Mouse (Mus musculus) hindbrain, postnatal 0 days (tissue): Measurements from ENCODE around the gene Alox12. TPM values are rescaled to one million over a fixed set of nuclear protein-coding genes. Genes with fewer than 3 reads are reported as not detected.

Source experiments
- ATAC-seq: fragments of 200-750 bp; cut with Nextera tagmentation; 2 replicates; pipeline ENCODE4 v1.8.0; 2017; ENCODE audit warnings: mild to moderate bottlenecking, moderate TSS enrichment, moderate library complexity
- DNase-seq: peaks from one replicate; pipeline ENCODE4 v3.0.0-alpha.2; 2015; ENCODE audit warnings: low spot score
- H3K27ac ChIP-seq: fragments of 300-500 bp; sonication (generic); 2 replicates; pipeline ENCODE4 v1.5.1; 2014; ENCODE audit warnings: mild to moderate bottlenecking
- H3K27me3 ChIP-seq: fragments of 300-500 bp; sonication (generic); 2 replicates; pipeline ENCODE4 v1.6.1; 2014; ENCODE audit warnings: low read length, mixed read lengths; ENCODE audit not compliant: insufficient read depth
- H3K36me3 ChIP-seq: fragments of 300-500 bp; sonication (generic); 2 replicates; pipeline ENCODE4 v1.6.1; 2014; ENCODE audit warnings: low read length, mixed read lengths; ENCODE audit not compliant: insufficient read depth
- H3K4me1 ChIP-seq: fragments of 300-500 bp; sonication (generic); 2 replicates; pipeline ENCODE4 v1.6.1; 2014; ENCODE audit warnings: antibody characterized with exemption, low read length, mixed read lengths; ENCODE audit not compliant: insufficient read depth
- H3K4me2 ChIP-seq: fragments of 300-500 bp; sonication (generic); 2 replicates; pipeline ENCODE4 v1.6.1; 2014; ENCODE audit warnings: low read depth, mild to moderate bottlenecking, low read length, moderate library complexity, mixed read lengths
- H3K4me3 ChIP-seq: fragments of 300-500 bp; sonication (generic); 2 replicates; pipeline ENCODE4 v1.5.1; 2014; ENCODE audit warnings: low read length
- H3K9ac ChIP-seq: fragments of 300-500 bp; sonication (generic); replicated peaks from 2 replicates; pipeline ENCODE4 v1.6.1; 2014; ENCODE audit warnings: mild to moderate bottlenecking, low read length, moderate library complexity, mixed read lengths
- H3K9me3 ChIP-seq: fragments of 300-500 bp; sonication (generic); 2 replicates; pipeline ENCODE4 v1.6.1; 2016; ENCODE audit warnings: low read length, mixed read lengths
- CTCF ChIP-seq: IDR thresholded peaks from 2 replicates; pipeline ENCODE4 v1.5.1; 2016; ENCODE audit warnings: antibody characterized with exemption, control low read depth, low read depth
- WGBS: fragments of 180-500 bp; shearing (Covaris S2); extraction: QIAGEN DNeasy Blood & Tissue Kit; methylation state at CpG from one replicate; pipeline ENCODE4 v1.1.7; 2014; 5-methylcytosine and 5-hydroxymethylcytosine counted together
- polyA plus RNA-seq: library from polyadenylated mRNA; unstranded; fragments of >200 nt; fragmentation: Nextera tagmentation; extraction: Ambion mirVana; gene quantifications from 2 replicates; pipeline ENCODE4 v1.2.1, GENCODE M21; 2015
- total RNA-seq: library from RNA; depleted of rRNA; stranded (reverse); fragments of >200 nt; gene quantifications from 2 replicates; pipeline ENCODE4 v1.2.3, GENCODE M21; 2014

Alox12 gene
- total and polyA plus RNA-seq, 2 experiments from 2014 or later = 0.16 to 0.49 TPM

DNA sequence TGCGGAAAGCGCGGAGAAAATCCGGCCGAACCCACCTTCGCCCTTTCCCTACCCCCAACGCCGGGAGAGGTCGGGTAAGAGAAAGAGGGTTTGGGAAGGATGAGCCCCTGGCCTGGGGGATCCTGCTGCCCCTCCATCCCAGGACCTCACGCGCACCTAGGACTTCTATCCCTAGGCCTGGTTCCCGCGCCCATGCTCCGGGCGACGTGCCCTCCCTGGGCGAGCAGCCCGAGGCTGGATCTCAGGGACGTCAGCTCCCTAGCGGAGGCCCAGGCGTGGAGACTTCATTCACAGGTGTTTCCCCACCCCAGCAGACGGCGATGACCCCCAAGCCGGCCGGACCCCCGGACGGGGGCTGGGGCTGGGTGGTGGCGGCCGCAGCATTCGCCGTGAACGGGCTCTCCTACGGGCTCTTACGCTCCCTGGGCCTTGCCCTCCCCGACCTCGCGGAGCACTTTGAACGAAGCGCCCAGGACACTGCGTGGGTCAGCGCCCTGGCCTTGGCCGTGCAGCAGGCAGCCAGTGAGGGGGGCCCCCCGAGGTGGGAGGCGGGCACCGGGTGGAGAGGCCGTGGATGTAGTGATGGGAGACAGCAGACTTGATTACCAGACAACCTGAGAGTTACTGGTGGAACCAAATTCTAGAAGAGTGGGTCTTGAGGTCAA lies 40.8 kb downstream of the Alox12 start:
- H3K4me2 ChIP-seq = peak overlapping the region; percentile 77
- peaks cover 3% of the 10 kb centered on the region; the same call in 1 of the 2 replicates for H3K36me3 ChIP-seq
- H3K9ac ChIP-seq = peak overlapping the region; percentile 54
- no peak overlapping the region for H3K27ac ChIP-seq
- no peaks in the 10 kb centered on the region for H3K9me3 ChIP-seq
- ATAC-seq (peak; percentile 36), DNase-seq (peak; percentile 26)
- peaks cover 17% of the 10 kb centered on the region; the same call in 1 of the 2 replicates for H3K4me1 ChIP-seq
- peak overlapping the region; percentile 44 for H3K4me3 ChIP-seq
- H3K27me3 ChIP-seq = no peaks in the 10 kb centered on the region
- WGBS = 1% methylated on average over 46 of the region's 46 CpGs
- no peak for TF ChIP-seq CTCF

DNA sequence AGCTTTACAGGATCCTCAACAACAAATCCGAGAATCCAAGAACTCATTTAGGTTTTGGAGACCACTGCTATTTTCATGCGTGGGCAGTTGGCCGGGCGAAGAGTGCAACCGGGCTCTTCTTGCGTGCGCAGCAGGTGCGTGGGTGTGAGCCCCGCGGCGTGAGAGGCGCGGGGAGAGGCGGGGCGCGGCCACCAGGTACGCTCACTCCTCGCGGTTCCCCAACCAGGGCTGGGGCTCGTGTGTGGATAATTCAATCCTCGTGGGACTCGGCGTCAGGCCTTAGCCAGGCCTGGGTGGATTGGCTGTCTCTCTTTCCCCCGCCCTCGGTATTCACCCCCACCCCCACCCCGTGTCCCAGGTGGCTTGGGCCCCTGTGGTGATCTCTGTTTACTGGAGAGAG lies 41.4 kb downstream of the Alox12 start:
- H3K27me3 ChIP-seq = no peaks in the 10 kb centered on the region
- no peak overlapping the region for H3K27ac ChIP-seq
- H3K9ac ChIP-seq = peak overlapping the region; percentile 54
- 0 out of 2 replicates have a peak, but pooled peaks cover 12% of the 10 kb centered on the region for H3K4me1 ChIP-seq
- ATAC-seq = peak; percentile 46
- H3K4me3 ChIP-seq = peak overlapping the region; percentile 44
- peak; percentile 53 for DNase-seq
- H3K4me2 ChIP-seq = peak overlapping the region; percentile 77
- H3K36me3 ChIP-seq = peaks cover 3% of the 10 kb centered on the region; the same call in 1 of the 2 replicates
- WGBS = 7% methylated on average over 26 of the region's 26 CpGs
- H3K9me3 ChIP-seq = no peaks in the 10 kb centered on the region
- no peak for TF ChIP-seq CTCF

DNA sequence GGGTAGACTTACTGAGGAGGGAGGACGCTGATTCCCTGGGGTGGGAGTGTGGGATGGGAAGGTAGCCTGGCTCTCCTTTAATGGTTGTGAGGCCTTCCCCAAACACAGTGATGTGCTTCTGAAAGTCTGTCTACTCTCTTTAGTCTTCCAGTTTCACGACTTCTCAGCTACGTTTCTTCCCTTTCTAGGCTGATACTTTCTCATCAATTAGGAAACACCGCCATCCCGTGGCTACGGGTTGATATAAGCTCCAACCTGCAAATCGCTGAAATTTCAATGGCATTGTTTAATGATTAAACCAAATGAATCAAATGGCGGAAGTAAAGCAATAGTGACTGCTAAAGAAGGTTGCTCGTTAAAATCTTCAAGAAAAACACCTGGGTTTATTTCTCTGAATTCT lies 42.3 kb downstream of the Alox12 start:
- no peak for ATAC-seq
- peak; percentile 89 for DNase-seq
- no peaks in the 10 kb centered on the region for H3K27me3 ChIP-seq
- WGBS = 9% methylated on average over 9 of the region's 9 CpGs
- H3K4me3 ChIP-seq = no peak overlapping the region
- TF ChIP-seq CTCF = peak; percentile 79
- H3K4me1 ChIP-seq = 0 out of 2 replicates have a peak, but pooled peaks cover 7% of the 10 kb centered on the region
- no peaks in the 10 kb centered on the region for H3K9me3 ChIP-seq
- no peak overlapping the region for H3K9ac ChIP-seq
- no peak overlapping the region for H3K27ac ChIP-seq
- peak overlapping the region; percentile 77; the same call in 1 of the 2 replicates for H3K4me2 ChIP-seq
- peaks cover 3% of the 10 kb centered on the region; the same call in 1 of the 2 replicates for H3K36me3 ChIP-seq

DNA sequence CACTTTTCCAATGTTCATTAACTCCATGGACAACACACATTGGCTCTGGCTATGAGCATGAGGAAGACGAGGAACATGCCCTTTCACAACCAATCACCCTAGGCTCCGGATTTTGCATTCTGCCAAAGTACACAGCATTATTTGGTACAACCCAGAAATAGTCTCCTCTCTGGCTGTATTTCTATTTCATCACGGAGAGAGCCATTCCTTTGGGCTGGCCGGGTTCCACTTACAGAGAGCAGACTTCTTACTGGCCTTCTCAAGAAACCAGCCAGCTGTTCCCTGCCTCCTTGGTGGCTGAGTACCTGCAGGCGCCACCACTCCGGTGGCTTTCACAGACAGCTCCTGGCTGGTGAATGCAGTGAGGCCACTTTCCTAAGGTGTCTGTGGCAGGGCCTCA lies 42.7 kb downstream of the Alox12 start, which contains the start of gene Slc16a11:
Gene Slc16a11, plus strand, starts transcription at position 330 of the 400 bp plus-strand sequence.
- Histone ChIP-seq H3K36me3 (peaks cover 3% of the 10 kb centered on the region; the same call in 1 of the 2 replicates), H3K27me3 (no peaks in the 10 kb centered on the region), H3K9ac (peak within 1 kb of the TSS; percentile 54; the same call in 1 of the 2 replicates), H3K9me3 (no peaks in the 10 kb centered on the region), H3K4me3 (peak within 1 kb of the TSS; percentile 44), H3K4me1 (0 out of 2 replicates have a peak, but pooled peaks cover 7% of the 10 kb centered on the region), H3K27ac (no peak within 1 kb of the TSS), H3K4me2 (peak within 1 kb of the TSS; percentile 77)
- 57% methylated on average over 6 of the region's 6 CpGs for WGBS
- ATAC-seq (no peak), DNase-seq (no peak)
- no peak for TF ChIP-seq CTCF

DNA sequence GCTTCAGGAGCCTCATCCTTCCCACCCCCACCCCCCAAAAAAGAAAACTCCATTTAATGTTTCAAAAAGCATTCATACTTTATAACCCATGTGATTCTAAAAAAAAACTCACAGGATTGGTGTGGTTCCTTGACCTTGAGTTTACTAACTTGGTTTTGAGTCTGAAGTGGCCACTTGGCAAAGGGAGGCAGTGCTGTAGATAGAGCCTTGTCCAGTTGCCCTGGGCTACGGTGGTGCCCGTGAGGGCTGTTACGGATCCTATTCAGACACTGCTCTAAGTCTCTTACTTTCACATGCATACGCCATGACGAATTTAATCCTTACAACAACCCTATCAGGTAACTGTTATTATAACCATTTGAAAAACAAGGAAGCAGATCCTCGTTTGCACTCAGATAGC lies 43.2 kb downstream of the Alox12 start:
- Histone ChIP-seq H3K4me1 (0 out of 2 replicates have a peak, but pooled peaks cover 7% of the 10 kb centered on the region), H3K4me3 (no peak overlapping the region), H3K27me3 (no peaks in the 10 kb centered on the region), H3K27ac (no peak overlapping the region), H3K4me2 (no peak overlapping the region), H3K9me3 (no peaks in the 10 kb centered on the region), H3K9ac (no peak overlapping the region), H3K36me3 (no peaks in the 10 kb centered on the region)
- no peak for TF ChIP-seq CTCF
- DNase-seq (no peak), ATAC-seq (no peak)
- whole genome bisulfite sequencing = 76% methylated on average over 6 of the region's 6 CpGs

DNA sequence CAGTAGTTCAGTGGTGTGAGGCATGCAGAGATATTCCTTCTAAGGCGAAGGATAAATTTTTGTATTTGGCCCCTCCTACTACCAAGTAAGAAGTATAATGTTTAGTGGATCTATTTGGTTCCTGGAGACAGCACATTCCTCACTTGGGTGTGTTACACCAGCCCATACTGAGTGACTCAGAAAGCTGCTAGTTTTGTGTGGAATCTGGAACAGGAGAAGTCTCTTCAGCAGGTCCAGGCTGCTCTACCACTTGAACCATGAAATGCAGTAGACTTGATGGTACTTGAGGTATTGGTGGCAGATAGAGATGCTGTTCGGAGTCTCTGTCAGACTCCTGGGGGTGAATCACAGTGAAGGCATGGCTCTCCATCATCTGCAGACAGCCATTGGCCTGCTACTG lies 44.5 kb downstream of the Alox12 start:
- WGBS = 88% methylated on average over 2 of the region's 2 CpGs
- TF ChIP-seq CTCF = no peak
- Histone ChIP-seq H3K27me3 (no peaks in the 10 kb centered on the region), H3K27ac (no peak overlapping the region), H3K4me2 (no peak overlapping the region), H3K36me3 (no peaks in the 10 kb centered on the region), H3K9me3 (no peaks in the 10 kb centered on the region), H3K4me1 (0 out of 2 replicates have a peak, but pooled peaks cover 7% of the 10 kb centered on the region), H3K9ac (no peak overlapping the region), H3K4me3 (no peak overlapping the region)
- ATAC-seq (no peak), DNase-seq (no peak)
